In genomic region chr17:23570017-23570416, GRCm38 (mm10) we compare ENCODE assay signal across 8 mouse cellular contexts. TPM values are rescaled to one million over a fixed set of nuclear protein-coding genes. Genes with fewer than 3 reads are reported as not detected.
DNase-seq lines count a peak whose midpoint lies in the region; ATAC-seq and TF ChIP-seq lines count a peak whose summit lies in the region.

No protein-coding gene starts in this region.

- H3K27me3 ChIP-seq in forebrain, embryonic 12.5 days: no peaks in the 10 kb centered on the region
- no peaks in the 10 kb centered on the region for H3K27me3 ChIP-seq in forebrain, embryonic 11.5 days (ENCODE audit: control insufficient read depth, insufficient read depth, low read length)
- H3K27me3 ChIP-seq in embryonic facial prominence, embryonic 14.5 days (replicated peaks; ENCODE audit: control insufficient read depth, insufficient read depth, low read length): no peaks in the 10 kb centered on the region
- no peaks in the 10 kb centered on the region for H3K27me3 ChIP-seq in limb, embryonic 14.5 days (ENCODE audit: control insufficient read depth, insufficient read depth, low read length)
- H3K27me3 ChIP-seq in stomach, embryonic 15.5 days (replicated peaks): no peaks in the 10 kb centered on the region

- peaks cover 4% of the 10 kb centered on the region for H3K4me1 ChIP-seq in forebrain, embryonic 12.5 days
- H3K4me1 ChIP-seq in forebrain, embryonic 11.5 days (replicated peaks; ENCODE audit: control insufficient read depth, insufficient read depth, low read length): no peaks in the 10 kb centered on the region; the same call in 1 of the 2 replicates
- peaks cover under 1% of the 10 kb centered on the region; the same call in 1 of the 2 replicates for H3K4me1 ChIP-seq in embryonic facial prominence, embryonic 14.5 days (ENCODE audit: control insufficient read depth, insufficient read depth, low read length)
- peaks cover 4% of the 10 kb centered on the region; the same call in 1 of the 2 replicates for H3K4me1 ChIP-seq in limb, embryonic 14.5 days (ENCODE audit: control insufficient read depth, insufficient read depth, low read length)
- H3K4me1 ChIP-seq in stomach, embryonic 15.5 days: peaks cover 2% of the 10 kb centered on the region; the same call in 1 of the 2 replicates

- H3K36me3 ChIP-seq in forebrain, embryonic 12.5 days (replicated peaks): peaks cover 20% of the 10 kb centered on the region
- no peaks in the 10 kb centered on the region; the same call in 1 of the 2 replicates for H3K36me3 ChIP-seq in forebrain, embryonic 11.5 days (ENCODE audit: control insufficient read depth, insufficient read depth, low read length)
- peaks cover 25% of the 10 kb centered on the region for H3K36me3 ChIP-seq in embryonic facial prominence, embryonic 14.5 days (ENCODE audit: control insufficient read depth, insufficient read depth, low read length)
- peaks cover 20% of the 10 kb centered on the region; the same call in 1 of the 2 replicates for H3K36me3 ChIP-seq in limb, embryonic 14.5 days (ENCODE audit: control insufficient read depth, insufficient read depth, low read length)
- peaks cover 8% of the 10 kb centered on the region for H3K36me3 ChIP-seq in stomach, embryonic 15.5 days

- 41% methylated on average over 6 of the region's 6 CpGs for WGBS in forebrain, embryonic 12.5 days
- 49% methylated on average over 6 of the region's 6 CpGs for WGBS in forebrain, embryonic 11.5 days
- 40% methylated on average over 6 of the region's 6 CpGs for WGBS in embryonic facial prominence, embryonic 14.5 days
- 38% methylated on average over 6 of the region's 6 CpGs for WGBS in limb, embryonic 14.5 days
- WGBS in stomach, embryonic 15.5 days: 37% methylated on average over 6 of the region's 6 CpGs

- no peak overlapping the region for H3K4me2 ChIP-seq in forebrain, embryonic 12.5 days
- H3K4me2 ChIP-seq in forebrain, embryonic 11.5 days (ENCODE audit: low read depth, low read length, severe bottlenecking): no peak overlapping the region
- H3K4me2 ChIP-seq in embryonic facial prominence, embryonic 14.5 days (ENCODE audit: low read depth, low read length): no peak overlapping the region
- H3K4me2 ChIP-seq in limb, embryonic 14.5 days (replicated peaks; ENCODE audit: low read depth, low read length, severe bottlenecking): no peak overlapping the region
- H3K4me2 ChIP-seq in stomach, embryonic 15.5 days: no peak overlapping the region

- H3K27ac ChIP-seq in forebrain, embryonic 12.5 days: no peak overlapping the region
- H3K27ac ChIP-seq in forebrain, embryonic 11.5 days (ENCODE audit: low read depth, low read length): no peak overlapping the region
- no peak overlapping the region for H3K27ac ChIP-seq in embryonic facial prominence, embryonic 14.5 days (replicated peaks; ENCODE audit: low read depth, low read length)
- no peak overlapping the region for H3K27ac ChIP-seq in limb, embryonic 14.5 days (replicated peaks; ENCODE audit: low read depth, low read length)
- H3K27ac ChIP-seq in stomach, embryonic 15.5 days: no peak overlapping the region

- H3K4me3 ChIP-seq in forebrain, embryonic 12.5 days (replicated peaks): no peak overlapping the region
- no peak overlapping the region for H3K4me3 ChIP-seq in forebrain, embryonic 11.5 days (ENCODE audit: low read depth, low read length)
- no peak overlapping the region for H3K4me3 ChIP-seq in embryonic facial prominence, embryonic 14.5 days (ENCODE audit: low read depth, low read length)
- no peak overlapping the region for H3K4me3 ChIP-seq in limb, embryonic 14.5 days (replicated peaks; ENCODE audit: low read length)
- no peak overlapping the region for H3K4me3 ChIP-seq in stomach, embryonic 15.5 days (replicated peaks)

- H3K9me3 ChIP-seq in forebrain, embryonic 12.5 days: no peaks in the 10 kb centered on the region
- H3K9me3 ChIP-seq in forebrain, embryonic 11.5 days (ENCODE audit: control insufficient read depth, low read length): no peaks in the 10 kb centered on the region
- H3K9me3 ChIP-seq in embryonic facial prominence, embryonic 14.5 days (ENCODE audit: control insufficient read depth, low read length): no peaks in the 10 kb centered on the region
- H3K9me3 ChIP-seq in limb, embryonic 14.5 days (ENCODE audit: control insufficient read depth, low read length): no peaks in the 10 kb centered on the region
- H3K9me3 ChIP-seq in stomach, embryonic 15.5 days: no peaks in the 10 kb centered on the region

- TF ChIP-seq POLR2A in limb, embryonic 14.5 days (IDR thresholded peaks at IDR 0.05; ENCODE audit: borderline replicate concordance, extremely low read depth, insufficient read depth, insufficient read length): no peak

- H3K9ac ChIP-seq in forebrain, embryonic 12.5 days: no peak overlapping the region
- H3K9ac ChIP-seq in forebrain, embryonic 11.5 days (ENCODE audit: low read length): no peak overlapping the region
- H3K9ac ChIP-seq in embryonic facial prominence, embryonic 14.5 days (ENCODE audit: low read depth, low read length): no peak overlapping the region
- H3K9ac ChIP-seq in limb, embryonic 14.5 days (ENCODE audit: low read depth, low read length, severe bottlenecking): no peak overlapping the region
- H3K9ac ChIP-seq in stomach, embryonic 15.5 days: no peak overlapping the region

- DNase-seq in forebrain, embryonic 11.5 days (ENCODE audit: low spot score): no peak
- DNase-seq in ovary, postnatal 14 days (ENCODE audit: low spot score): peak; percentile 38
- DNase-seq in ovary, adult 18-20 months (ENCODE audit: low spot score): no peak
- DNase-seq in embryonic facial prominence, embryonic 14.5 days (ENCODE audit: low spot score): peak; percentile 56
- DNase-seq in limb, embryonic 14.5 days (ENCODE audit: low spot score): peak; percentile 41

- ATAC-seq in forebrain, embryonic 12.5 days (ENCODE audit: low FRiP score): peak; percentile 31; the same call in 1 of the 2 replicates
- no peak for ATAC-seq in forebrain, embryonic 11.5 days (replicated peaks; ENCODE audit: low FRiP score)
- peak; percentile 61 for ATAC-seq in embryonic facial prominence, embryonic 14.5 days (ENCODE audit: low read depth)
- ATAC-seq in limb, embryonic 14.5 days (ENCODE audit: low FRiP score, low read depth): peak; percentile 56; the same call in 1 of the 2 replicates
- peak; percentile 38; the same call in 1 of the 2 replicates for ATAC-seq in stomach, embryonic 15.5 days (ENCODE audit: insufficient read depth, low FRiP score, low read depth)
- no peak for ATAC-seq in erythroblast, adult 5-6 weeks (replicated peaks; ENCODE audit: low FRiP score, poor library complexity, severe bottlenecking)

RNA-seq across cellular contexts. Expression of gene Zfp213, which starts 6.0 kb away (rescaled TPM):
- 22.7 and 23.7 TPM in 2 replicates for polyA plus RNA-seq in forebrain, embryonic 12.5 days (2016; fragmentation: Nextera tagmentation; extraction: Ambion mirVana)
- 28.1 and 29.9 TPM in 2 replicates for polyA plus RNA-seq in forebrain, embryonic 11.5 days (2014; fragmentation: Nextera tagmentation; extraction: Ambion mirVana)
- polyA plus RNA-seq in embryonic facial prominence, embryonic 14.5 days (2014; fragmentation: Nextera tagmentation; extraction: Ambion mirVana): 17.7 and 18.2 TPM in 2 replicates
- 16.3 and 21.1 TPM in 2 replicates for polyA plus RNA-seq in limb, embryonic 14.5 days (2012; rRNA removed)
- polyA plus RNA-seq in limb, embryonic 14.5 days (2014; fragmentation: Nextera tagmentation; extraction: Ambion mirVana): 17.4 and 18.1 TPM in 2 replicates
- 16.1 and 18.8 TPM in 2 replicates for polyA plus RNA-seq in stomach, embryonic 15.5 days (2015; fragmentation: Nextera tagmentation; extraction: Ambion mirVana)
- total RNA-seq in erythroblast, adult 5-6 weeks (2015; ENCODE audit: low replicate concordance): 1.7 and 2.5 TPM in 2 replicates
- total RNA-seq in erythroblast, adult 5-6 weeks (2017; ENCODE audit: low replicate concordance): 0.34 and 2.5 TPM in 2 replicates

RNA-seq across cellular contexts. Expression of gene Zfp13, which starts 29.3 kb away (rescaled TPM):
- polyA plus RNA-seq in forebrain, embryonic 12.5 days (2016; fragmentation: Nextera tagmentation; extraction: Ambion mirVana): 22.1 and 22.6 TPM in 2 replicates
- 19.2 and 20.5 TPM in 2 replicates for polyA plus RNA-seq in forebrain, embryonic 11.5 days (2014; fragmentation: Nextera tagmentation; extraction: Ambion mirVana)
- 11.6 and 11.7 TPM in 2 replicates for polyA plus RNA-seq in embryonic facial prominence, embryonic 14.5 days (2014; fragmentation: Nextera tagmentation; extraction: Ambion mirVana)
- polyA plus RNA-seq in limb, embryonic 14.5 days (2012; rRNA removed): 27.6 and 33.8 TPM in 2 replicates
- polyA plus RNA-seq in limb, embryonic 14.5 days (2014; fragmentation: Nextera tagmentation; extraction: Ambion mirVana): 16.2 and 16.3 TPM in 2 replicates
- polyA plus RNA-seq in stomach, embryonic 15.5 days (2015; fragmentation: Nextera tagmentation; extraction: Ambion mirVana): 10.3 and 12.7 TPM in 2 replicates
- not detected in 2 replicates for total RNA-seq in erythroblast, adult 5-6 weeks (2015; ENCODE audit: low replicate concordance)
- total RNA-seq in erythroblast, adult 5-6 weeks (2017; ENCODE audit: low replicate concordance): not detected in 2 replicates

RNA-seq across cellular contexts. Expression of gene Zscan10, which starts 30.6 kb away (rescaled TPM):
- polyA plus RNA-seq in forebrain, embryonic 12.5 days (2016; fragmentation: Nextera tagmentation; extraction: Ambion mirVana): 0.17 TPM in 1 of 2 replicates, not detected in the other
- polyA plus RNA-seq in forebrain, embryonic 11.5 days (2014; fragmentation: Nextera tagmentation; extraction: Ambion mirVana): 0.16 and 0.27 TPM in 2 replicates
- polyA plus RNA-seq in embryonic facial prominence, embryonic 14.5 days (2014; fragmentation: Nextera tagmentation; extraction: Ambion mirVana): 0.14 TPM in 1 of 2 replicates, not detected in the other
- 0.63 and 1.00 TPM in 2 replicates for polyA plus RNA-seq in limb, embryonic 14.5 days (2012; rRNA removed)
- polyA plus RNA-seq in limb, embryonic 14.5 days (2014; fragmentation: Nextera tagmentation; extraction: Ambion mirVana): 0.33 TPM in 1 of 2 replicates, not detected in the other
- polyA plus RNA-seq in stomach, embryonic 15.5 days (2015; fragmentation: Nextera tagmentation; extraction: Ambion mirVana): 0.12 and 0.18 TPM in 2 replicates
- not detected in 2 replicates for total RNA-seq in erythroblast, adult 5-6 weeks (2015; ENCODE audit: low replicate concordance)
- not detected in 2 replicates for total RNA-seq in erythroblast, adult 5-6 weeks (2017; ENCODE audit: low replicate concordance)

Comparison
In these comparisons a context has a peak if more than half of its experiments do, and no peak if none do; other contexts are left out.
1. ATAC-seq: peak in forebrain, embryonic 12.5 days (single experiment), embryonic facial prominence, embryonic 14.5 days (single experiment), limb, embryonic 14.5 days (single experiment) and stomach, embryonic 15.5 days (single experiment); none in forebrain, embryonic 11.5 days (single experiment) and erythroblast, adult 5-6 weeks (single experiment).
2. DNase-seq: peak in ovary, postnatal 14 days (single experiment), embryonic facial prominence, embryonic 14.5 days (single experiment) and limb, embryonic 14.5 days (single experiment); none in forebrain, embryonic 11.5 days (single experiment) and ovary, adult 18-20 months (single experiment).